12 mouse cellular contexts compared by ENCODE assay signal in the genomic region with DNA sequence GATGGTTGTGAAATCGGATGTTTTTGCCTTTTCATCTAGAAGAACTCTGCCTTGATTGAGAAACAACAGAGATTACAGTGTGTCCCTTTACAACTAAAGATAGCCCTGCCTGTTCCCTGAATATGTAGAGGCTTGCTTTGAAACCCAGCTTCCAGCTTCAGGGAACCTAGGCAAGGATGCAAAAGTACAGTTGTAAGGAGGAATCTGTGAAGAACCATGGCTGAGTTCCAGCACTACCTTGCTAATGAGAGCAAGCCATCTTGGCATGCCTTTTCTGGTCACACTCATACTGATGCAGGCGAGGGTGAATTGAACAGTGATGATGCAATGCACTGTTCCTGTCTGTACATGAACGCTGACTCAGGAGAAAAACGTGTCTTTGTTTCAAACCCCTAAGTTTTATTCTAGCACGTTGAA.
A peak's percentile ranks its signal among the peaks of the same experiment; 100 is the strongest.
DNase-seq lines count a peak whose midpoint lies in the region; TF ChIP-seq lines count a peak whose summit lies in the region.
"Had no signal": no experiment of that assay in that cellular context is flagged by ENCODE, and none has a peak within 500 bp of the region (broad histone marks: within the 10 kb centered on the region; RNA-seq: fewer than 3 reads in every experiment).

No protein-coding gene starts in this region.

- no peak overlapping the region for H3K4me3 ChIP-seq in ES-E14 (ENCODE audit: insufficient read depth in 1 of 2, low read depth in 1 of 2, low read length in 2 of 2, poor library complexity in 1 of 2, severe bottlenecking in 1 of 2)
- H3K4me3 ChIP-seq: forebrain, embryonic 10.5 days; heart, adult 2 months had no signal

- H3K27ac ChIP-seq in ES-E14 (ENCODE audit: insufficient read depth, low read depth, low read length, poor library complexity, severe bottlenecking) = no peak overlapping the region
- H3K27ac ChIP-seq: forebrain, embryonic 10.5 days; heart, adult 2 months had no signal

- in situ Hi-C loops in ES-E14 (cut with MboI; ENCODE audit: low sequenced_read_pairs in 2 of 2, unreplicated experiment in 2 of 2) = no loop called here

- H3K9me3 ChIP-seq in ES-E14 (ENCODE audit: control insufficient read depth, insufficient read depth, low read depth, low read length) = no peaks in the 10 kb centered on the region
- H3K9me3 ChIP-seq: forebrain, embryonic 10.5 days had no signal

- H3K4me1 ChIP-seq in ES-E14 (ENCODE audit: control insufficient read depth in 2 of 2, insufficient read depth in 2 of 2, low read length in 2 of 2, poor library complexity in 1 of 2) = no peaks in the 10 kb centered on the region
- H3K4me1 ChIP-seq: forebrain, embryonic 10.5 days had no signal

- H3K36me3 ChIP-seq in ES-E14 (ENCODE audit: control insufficient read depth, insufficient read depth, low read length, poor library complexity, severe bottlenecking) = no peaks in the 10 kb centered on the region
- H3K36me3 ChIP-seq: forebrain, embryonic 10.5 days had no signal

- peak; percentile 19 to 21 for DNase-seq in cerebellum, postnatal 14 days
- no peak for DNase-seq in cerebellum, adult 11 months
- peak; percentile 26 for DNase-seq in layer of hippocampus, adult 9-11 months
- no peak for DNase-seq in layer of hippocampus, adult 8-10 months (ENCODE audit: low spot score in 2 of 2)
- no peak for DNase-seq in ES-E14 (ENCODE audit: low read depth, low spot score)
- peak; percentile 20 for DNase-seq in lung, postnatal 25 days (ENCODE audit: low spot score)
- no peak for DNase-seq in thymus, postnatal 0 days (ENCODE audit: low spot score)
- DNase-seq in B cell, adult 2 months = no peak
- DNase-seq: kidney, adult 18-20 months; thymus, adult 2 months had no signal

- no peak overlapping the region for H3K9ac ChIP-seq in ES-E14 (ENCODE audit: insufficient read depth, low read depth, low read length, poor library complexity, severe bottlenecking)

TF ChIP-seq in ES-E14, 5 proteins besides CTCF, POLR2A, EP300 and RAD21:
- TF ChIP-seq ZNF384 (IDR thresholded peaks at IDR 0.05; ENCODE audit: low read depth, low read length) (no peak), MAFK (IDR thresholded peaks at IDR 0.05; ENCODE audit: insufficient read depth, low read depth, low read length) (peak; percentile 61)

Comparison
In these comparisons a context has a peak if more than half of its experiments do, and no peak if none do; other contexts are left out.
1. DNase-seq: peak in cerebellum, postnatal 14 days (2 of 2), layer of hippocampus, adult 9-11 months (single experiment) and lung, postnatal 25 days (single experiment); none in cerebellum, adult 11 months (single experiment), layer of hippocampus, adult 8-10 months (0 of 2), ES-E14 (single experiment), thymus, postnatal 0 days (single experiment) and B cell, adult 2 months (0 of 2).